Mouse (Mus musculus) regulatory T cell (primary cell): ENCODE measurements around the gene Dnm3.

Experiments
- in situ Hi-C: fragments of 300-600 bp; cut with MboI, MseI; formaldehyde crosslinking; loops from one replicate; pipeline ENCODE4 v1.15.1; 2025; ENCODE audit warnings: high pct_unique_total_duplicates

Gene Dnm3

DNA sequence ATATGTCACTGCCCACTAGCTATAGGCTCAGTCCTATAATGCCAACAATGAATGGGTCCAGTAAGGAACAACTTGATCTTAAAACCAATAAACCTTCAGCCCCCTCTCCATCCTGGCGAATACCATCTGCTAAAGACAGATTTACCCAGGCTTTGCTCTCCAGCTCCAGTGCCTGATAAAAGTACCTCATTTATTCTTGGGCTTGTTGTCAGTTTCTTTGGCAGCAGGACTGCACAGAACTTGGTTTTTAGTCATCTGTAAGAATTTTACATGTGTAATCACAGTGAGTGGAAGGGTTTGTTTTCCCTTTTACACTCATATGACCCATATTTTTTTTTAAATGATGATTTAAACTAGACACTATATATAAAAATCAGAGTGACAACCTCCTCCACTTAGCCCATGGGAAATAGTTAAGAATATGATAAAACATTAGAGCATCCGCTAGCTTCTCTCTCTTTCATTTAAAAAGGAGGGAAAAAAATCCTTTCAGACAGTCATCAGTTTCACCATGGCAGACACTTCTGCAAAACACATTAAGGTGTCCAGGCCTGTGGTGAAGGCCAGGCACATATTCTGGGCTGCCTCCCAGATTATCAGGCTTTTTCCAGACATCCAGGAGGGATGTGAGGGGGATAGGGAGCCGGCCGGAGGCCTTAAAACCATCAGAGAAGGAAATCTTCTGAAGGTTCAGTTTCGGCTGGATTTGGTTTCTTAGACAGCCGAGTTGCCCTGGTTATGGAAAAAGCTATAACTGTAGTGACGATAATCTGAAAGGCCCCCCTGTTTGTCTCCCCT is 313.9 kb downstream of the Dnm3 start:
- in situ Hi-C loops: loop anchor here (5.0 kb wide), 1 partner anchor 627 kb away; no protein-coding TSS in a partner anchor

GRCm38 (mm10) chr1:162162677-162163076 is 315.2 kb downstream of the Dnm3 start:
- in situ Hi-C loops: loop anchor here (5.0 kb wide), 1 partner anchor 625 kb away; no protein-coding TSS in a partner anchor

DNA sequence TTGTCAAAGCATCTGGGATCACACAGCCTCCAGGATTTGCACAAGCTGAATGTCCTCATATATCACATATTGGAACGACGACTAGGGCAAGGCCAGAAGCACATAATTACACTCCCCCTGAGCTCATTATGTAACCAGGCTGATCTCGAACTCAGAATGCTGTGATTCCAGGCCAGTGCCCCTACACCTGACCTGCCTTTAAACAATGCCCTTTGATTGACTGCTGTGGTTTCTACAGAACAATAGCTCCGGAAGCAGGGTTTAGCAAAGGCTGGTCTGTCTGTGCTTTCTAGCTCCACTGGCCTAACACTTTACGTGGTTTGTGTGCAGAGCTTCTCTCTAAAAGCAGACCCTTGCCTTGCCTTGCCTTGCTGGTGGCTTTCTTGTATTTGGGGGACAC is 315.6 kb downstream of the Dnm3 start:
- in situ Hi-C loops: loop anchor here (5.0 kb wide), 1 partner anchor 625 kb away; no protein-coding TSS in a partner anchor

DNA sequence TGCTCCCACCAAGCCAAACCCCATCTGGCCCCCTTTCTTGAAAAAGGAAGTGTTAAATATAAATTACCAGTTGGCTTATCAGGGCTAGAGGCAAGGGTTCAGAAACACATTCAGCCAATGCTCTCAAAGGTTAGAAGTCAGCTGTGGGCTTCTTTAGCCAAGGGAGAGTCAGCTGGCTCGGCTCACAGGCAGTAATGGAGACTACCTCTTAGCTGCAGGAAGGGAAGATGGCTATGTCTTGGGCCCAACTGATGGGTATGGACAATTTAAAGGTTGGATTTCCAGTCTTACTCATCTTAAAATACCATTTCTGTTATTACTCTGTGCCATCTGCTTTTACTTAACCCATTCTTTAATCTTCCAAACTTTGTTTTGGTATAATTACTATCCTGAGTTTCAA is 317.1 kb downstream of the Dnm3 start:
- in situ Hi-C loops: loop anchor here (5.0 kb wide), 1 partner anchor 623 kb away; no protein-coding TSS in a partner anchor

DNA sequence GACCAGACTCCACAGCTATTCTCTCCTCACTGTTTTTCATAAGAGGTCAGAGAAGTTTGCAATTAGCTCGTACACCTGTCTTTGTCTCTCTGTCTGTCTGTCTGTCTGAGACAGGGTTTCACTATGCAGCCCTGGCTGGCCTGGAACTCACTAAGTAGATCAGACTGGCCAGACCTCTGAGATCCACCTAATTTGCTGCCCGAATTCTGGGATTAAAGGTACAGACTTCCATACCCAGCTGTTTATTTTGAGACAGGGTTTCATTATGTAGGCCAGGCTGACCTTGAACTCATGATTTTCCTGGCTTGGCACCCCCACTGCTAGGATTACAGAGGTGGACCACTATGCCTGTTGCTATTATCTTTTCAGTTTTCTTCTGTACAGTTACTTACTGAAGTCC is 319.3 kb downstream of the Dnm3 start:
- in situ Hi-C loops: no loop called here

DNA sequence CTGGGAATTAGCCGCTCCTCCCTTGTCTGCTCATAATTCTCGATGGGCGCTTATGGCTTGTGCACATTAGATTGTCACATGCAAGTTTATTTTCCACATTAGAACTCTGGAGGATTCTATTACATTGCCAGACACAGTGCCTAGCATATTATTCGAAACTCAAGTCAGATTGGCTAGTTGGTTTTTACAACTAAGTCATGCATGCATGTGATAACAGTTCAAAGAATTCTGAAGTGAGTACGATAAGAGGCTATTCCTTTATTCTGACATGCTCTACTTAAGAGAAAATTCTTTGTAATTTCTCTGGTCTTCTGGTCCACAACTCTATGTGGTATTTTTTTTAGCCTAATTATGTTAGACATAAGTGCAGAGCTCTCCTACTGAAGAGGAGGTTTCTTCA is 320.2 kb downstream of the Dnm3 start:
- in situ Hi-C loops: no loop called here

DNA sequence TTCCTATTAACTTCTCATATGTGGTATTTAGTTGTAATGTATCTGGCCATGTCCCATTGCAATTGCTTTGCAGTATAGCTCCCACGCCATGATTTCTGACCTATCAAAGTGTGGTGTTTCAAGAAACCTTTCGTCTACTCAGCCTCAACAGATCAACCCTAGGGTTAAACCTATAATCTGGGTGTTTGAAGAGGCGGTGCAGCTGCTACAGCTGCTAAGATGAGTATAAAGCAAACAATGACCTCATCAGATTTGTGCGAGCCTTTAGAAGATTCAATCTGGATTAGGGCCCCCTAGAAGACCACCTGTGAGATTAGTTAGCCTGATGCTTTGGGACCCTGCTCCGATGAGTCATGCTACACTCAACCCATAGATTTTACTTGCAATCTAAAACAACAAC is 321.0 kb downstream of the Dnm3 start:
- in situ Hi-C loops: no loop called here

GRCm38 (mm10) chr1:162155546-162155945 is 322.3 kb downstream of the Dnm3 start:
- in situ Hi-C loops: no loop called here

GRCm38 (mm10) chr1:162153118-162153517 is 324.7 kb downstream of the Dnm3 start:
- in situ Hi-C loops: no loop called here

GRCm38 (mm10) chr1:162149730-162150129 is 328.1 kb downstream of the Dnm3 start:
- in situ Hi-C loops: no loop called here

GRCm38 (mm10) chr1:162147554-162147953 is 330.3 kb downstream of the Dnm3 start:
- in situ Hi-C loops: no loop called here

- in situ Hi-C loops: no loop called here
Measured at GRCm38 (mm10) chr1:162145748-162146147, 332.1 kb downstream of the Dnm3 start.

DNA sequence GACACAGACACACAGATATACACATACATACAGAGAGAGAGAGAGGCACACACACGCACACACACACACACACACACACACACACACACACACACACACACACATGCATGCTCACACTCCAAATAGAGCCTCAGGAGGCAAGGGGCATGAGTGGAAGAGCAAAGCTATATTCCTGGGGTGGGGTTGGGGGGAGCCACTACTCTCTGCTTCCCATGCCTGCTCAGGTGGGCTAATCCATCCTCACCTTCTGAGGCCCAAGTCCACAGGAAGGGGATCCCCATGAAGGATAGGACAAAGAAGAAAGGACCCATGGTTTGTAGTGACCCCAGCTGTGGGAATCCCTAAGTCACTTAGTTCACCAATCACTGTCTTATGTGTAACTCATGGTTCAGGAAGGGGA is 332.8 kb downstream of the Dnm3 start:
- in situ Hi-C loops: loop anchor here (5.0 kb wide), 1 partner anchor 73 kb away; no protein-coding TSS in a partner anchor

DNA sequence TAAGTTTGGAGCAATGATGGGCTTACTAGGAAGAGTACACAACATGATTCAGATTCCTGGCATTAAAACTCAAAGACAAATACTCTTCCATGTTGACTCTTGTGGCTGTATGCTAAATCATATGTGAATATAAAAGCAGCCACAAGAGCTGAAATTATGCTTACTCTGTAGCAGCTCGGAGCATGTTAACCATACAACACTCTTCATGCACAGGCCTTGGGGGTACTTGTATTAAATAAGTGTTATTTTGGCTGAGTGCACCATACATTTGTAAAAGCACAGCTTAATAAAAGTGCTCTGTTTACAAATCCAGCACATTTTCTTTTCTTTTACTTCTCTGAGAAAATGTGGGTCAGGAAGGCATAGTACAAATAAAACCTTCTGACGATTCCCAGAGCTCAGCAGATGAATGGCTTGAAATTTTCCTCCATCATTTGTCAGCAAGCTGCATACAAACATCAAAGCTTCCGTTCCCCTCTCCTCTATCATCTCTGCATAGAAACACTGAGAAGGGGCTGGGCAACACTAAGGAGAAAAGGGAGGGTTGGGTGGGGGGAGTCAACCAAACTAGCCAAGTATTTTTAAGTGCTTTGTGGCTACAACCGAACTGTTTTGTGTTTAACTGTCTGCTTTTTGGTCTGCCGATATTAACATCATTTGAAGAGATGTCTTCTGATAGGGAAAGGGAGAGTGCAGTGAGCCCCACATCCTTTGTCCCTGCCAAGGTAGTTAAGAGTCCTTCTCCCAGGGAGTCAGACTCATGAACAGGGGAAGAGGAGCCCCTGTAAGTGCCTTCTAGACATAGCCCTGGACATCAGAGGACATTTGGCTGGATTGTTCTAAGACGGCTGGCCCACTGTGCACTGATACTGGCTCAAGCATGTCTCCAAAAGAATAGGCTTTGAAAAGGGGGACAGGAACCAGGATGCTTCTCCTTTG is 333.6 kb downstream of the Dnm3 start:
- in situ Hi-C loops: loop anchor here (5.0 kb wide), 1 partner anchor 72 kb away; no protein-coding TSS in a partner anchor

DNA sequence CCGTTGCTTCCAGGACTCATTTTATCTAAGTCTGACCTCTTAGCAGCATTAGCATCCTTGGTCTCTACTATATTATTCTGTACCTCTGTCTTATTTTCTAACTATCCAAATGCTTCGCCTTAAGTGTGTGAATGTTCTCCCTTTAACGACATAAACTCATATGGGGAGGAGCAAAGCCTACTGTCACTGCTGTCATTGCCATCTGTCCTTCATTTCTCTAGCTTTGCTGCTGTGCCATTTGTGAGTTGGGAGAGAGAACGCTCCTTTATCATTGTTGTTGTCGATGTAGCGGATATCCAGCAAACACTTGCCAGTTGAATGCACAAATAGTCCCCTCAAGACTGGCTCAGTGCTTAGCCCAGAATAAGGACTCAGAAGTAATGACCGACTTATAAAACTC is 335.5 kb downstream of the Dnm3 start:
- in situ Hi-C loops: loop anchor here (5.0 kb wide), 1 partner anchor 70 kb away; no protein-coding TSS in a partner anchor

- in situ Hi-C loops: no loop called here
Measured at GRCm38 (mm10) chr1:162136328-162136727, 341.5 kb downstream of the Dnm3 start.

DNA sequence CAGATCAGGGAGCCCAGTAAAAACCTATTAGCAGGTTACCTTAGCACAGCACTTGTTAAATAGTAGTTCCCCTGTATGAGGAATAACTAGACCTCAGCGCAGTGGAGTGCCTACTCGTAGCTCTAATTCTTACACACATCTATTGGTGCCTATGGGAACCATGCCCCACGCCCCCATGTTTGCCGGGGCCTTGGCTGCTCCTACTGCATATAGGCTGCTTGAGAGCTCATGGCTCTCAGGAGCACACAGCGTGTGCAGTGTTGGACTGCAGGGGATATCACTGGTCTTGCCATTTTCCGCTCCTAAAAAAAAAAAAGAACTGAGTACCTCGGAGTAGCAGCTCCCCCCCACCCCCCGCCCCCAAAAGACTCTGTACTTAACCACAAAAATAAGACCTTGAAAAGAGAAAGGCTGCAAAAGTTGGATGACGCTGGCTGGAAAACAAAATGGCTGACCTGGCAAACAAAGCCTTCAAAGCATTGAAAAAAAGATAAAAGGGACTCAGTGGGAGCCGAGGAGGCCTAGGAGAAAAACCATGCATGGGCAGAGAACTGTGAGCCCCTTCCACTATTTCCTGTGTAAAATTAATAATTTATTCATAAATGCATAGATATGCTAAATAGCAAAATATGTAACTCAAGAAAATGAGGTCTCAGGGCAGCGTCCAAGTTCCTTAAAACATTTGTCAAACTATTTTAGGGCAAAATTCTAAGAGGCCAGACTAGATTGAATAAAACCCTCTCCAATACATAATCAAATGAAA is 342.2 kb downstream of the Dnm3 start:
- in situ Hi-C loops: no loop called here

GRCm38 (mm10) chr1:162134651-162135066 is 343.2 kb downstream of the Dnm3 start:
- in situ Hi-C loops: no loop called here

DNA sequence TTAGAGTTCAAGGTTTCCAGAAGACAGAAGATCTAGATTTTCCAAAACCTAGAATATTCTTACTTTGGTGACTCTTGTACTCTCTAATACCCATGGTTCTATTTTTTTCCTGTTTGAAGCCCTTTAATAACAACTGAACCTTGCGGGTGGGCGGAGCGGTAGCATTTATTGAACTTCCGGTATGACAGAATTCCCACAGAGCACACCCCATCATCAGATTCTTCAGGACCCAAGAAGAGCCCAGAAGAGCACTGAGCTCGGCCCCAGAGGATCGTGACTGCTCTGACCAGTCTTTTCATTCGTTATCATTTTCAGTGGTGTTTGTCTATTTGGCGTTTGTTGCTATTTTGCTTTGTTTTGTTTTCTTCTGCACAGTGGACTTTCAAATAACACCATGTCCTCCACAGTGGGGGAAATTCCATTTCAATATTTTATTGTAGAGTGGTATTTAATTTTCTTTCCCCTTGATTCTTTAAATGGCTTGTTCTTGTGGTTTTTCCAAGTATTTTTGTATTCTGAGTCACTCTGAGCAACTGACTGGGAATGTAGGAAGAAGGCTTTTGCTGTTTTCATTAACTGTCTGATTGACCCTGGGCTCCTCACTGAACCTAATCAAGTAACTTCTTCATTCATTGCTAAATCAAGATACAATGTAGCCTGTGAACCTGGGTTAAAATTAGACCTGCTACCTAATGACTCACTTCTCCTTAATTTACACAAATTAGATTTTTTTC is 344.8 kb downstream of the Dnm3 start:
- in situ Hi-C loops: no loop called here
